Mouse (Mus musculus): ENCODE results near the gene Arl14ep.

DNA sequence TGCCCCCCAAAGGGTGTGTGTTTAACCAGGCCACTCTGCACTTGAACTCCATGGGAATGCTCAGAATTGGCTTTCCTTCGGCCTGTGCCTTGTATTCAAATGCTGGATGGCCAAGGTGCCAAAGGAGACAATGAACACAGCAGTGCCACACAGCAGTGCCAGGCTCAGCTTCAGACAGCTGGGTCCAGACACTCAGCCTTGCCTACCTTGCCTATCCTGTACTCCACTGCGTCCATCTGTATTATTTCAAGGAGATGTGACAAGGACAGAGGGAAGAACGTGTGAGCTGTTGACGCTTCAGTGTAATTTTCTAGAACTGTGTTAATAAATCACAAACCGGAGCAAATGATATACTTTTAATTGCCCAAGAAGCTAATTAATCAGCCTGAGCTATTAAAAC, 14.8 kb downstream of the Arl14ep start:
- TF ChIP-seq CTCF (IDR thresholded peaks at IDR 0.05; ENCODE audit: low read depth, low read length) (no peak), POLR2A (IDR thresholded peaks at IDR 0.05; ENCODE audit: borderline replicate concordance, low read depth, low read length) (no peak)

All from bone marrow macrophage, adult 2 months (primary cell).